Mouse (Mus musculus): ENCODE measurements around the gene Hsd17b6. TPM values are rescaled to one million over a fixed set of nuclear protein-coding genes. Genes with fewer than 3 reads are reported as not detected.
"Not testable (repeated sequence)": the region's sequence is repeated elsewhere in the genome, so short reads cannot be mapped to it uniquely, and the experiment has no call there.

Gene Hsd17b6
- total RNA-seq (2014; rRNA removed) (not detected in 2 replicates), polyA plus RNA-seq (2015; fragmentation: Nextera tagmentation; extraction: Ambion mirVana) (not detected in 2 replicates)

DNA sequence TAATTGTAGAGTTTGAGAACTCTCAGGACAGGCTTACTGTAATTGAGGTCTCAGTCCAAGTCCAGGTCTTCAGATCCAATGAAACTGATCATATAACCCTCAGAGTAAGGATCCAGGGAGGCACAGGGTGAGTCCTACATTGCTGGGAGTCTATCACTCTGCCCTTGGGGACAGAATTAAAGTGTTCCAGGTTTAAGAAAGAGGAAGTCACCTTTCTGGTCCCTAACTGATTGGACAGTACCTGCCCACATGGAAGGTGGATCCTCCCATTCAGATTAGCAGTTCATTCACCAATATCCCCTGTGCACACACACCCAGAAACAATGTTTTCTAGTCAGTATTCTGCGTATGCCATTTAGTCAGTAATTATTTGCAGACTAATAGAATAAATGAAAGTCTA, at the start of gene Hsd17b6:
TSS of gene Hsd17b6 (minus strand) at position 166 of the 400 bp plus-strand sequence.
- H3K9ac ChIP-seq (replicated peaks; ENCODE audit: low read length) = no peak within 1 kb of the TSS
- H3K27ac ChIP-seq = no peak within 1 kb of the TSS
- H3K36me3 ChIP-seq (ENCODE audit: insufficient read depth, low read length) = no peaks in the 10 kb centered on the region
- no peaks in the 10 kb centered on the region for H3K9me3 ChIP-seq (ENCODE audit: low read length)
- H3K4me2 ChIP-seq (ENCODE audit: low read depth, low read length) = no peak within 1 kb of the TSS
- DNase-seq (ENCODE audit: low spot score) = no peak
- TF ChIP-seq CTCF (IDR thresholded peaks at IDR 0.05; ENCODE audit: low read depth) = no peak
- H3K27me3 ChIP-seq (ENCODE audit: insufficient read depth, low read length) = no peaks in the 10 kb centered on the region
- no peak within 1 kb of the TSS for H3K4me3 ChIP-seq (ENCODE audit: low read length)
- H3K4me1 ChIP-seq (ENCODE audit: insufficient read depth, low read length) = no peaks in the 10 kb centered on the region
- WGBS = 93% methylated on average over 1 of the region's 1 CpGs
- ATAC-seq = no peak

DNA sequence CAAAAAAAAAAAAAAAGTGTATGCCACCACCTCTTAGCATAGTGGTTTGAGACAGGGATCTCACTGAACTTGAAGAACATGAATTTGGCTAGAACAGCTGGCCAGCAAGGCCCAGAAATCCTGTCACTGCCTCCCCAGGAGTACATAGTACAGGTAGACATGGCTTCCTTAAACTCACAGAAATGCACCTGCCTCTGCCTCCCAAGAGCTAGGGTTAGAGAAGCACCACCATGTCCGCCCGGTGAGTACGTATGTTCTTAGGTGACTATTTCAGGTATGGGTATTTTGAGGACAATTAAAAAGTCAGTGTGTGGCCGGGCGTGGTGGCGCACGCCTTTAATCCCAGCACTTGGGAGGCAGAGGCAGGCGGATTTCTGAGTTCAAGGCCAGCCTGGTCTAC, 45.6 kb upstream of the Hsd17b6 start:
- no peaks in the 10 kb centered on the region for H3K27me3 ChIP-seq (ENCODE audit: insufficient read depth, low read length)
- H3K27ac ChIP-seq = no peak overlapping the region
- no peak for TF ChIP-seq CTCF (IDR thresholded peaks at IDR 0.05; ENCODE audit: low read depth)
- ATAC-seq (no peak), DNase-seq (ENCODE audit: low spot score) (no peak)
- H3K9me3 ChIP-seq (ENCODE audit: low read length) = no peaks in the 10 kb centered on the region
- no peak overlapping the region for H3K9ac ChIP-seq (replicated peaks; ENCODE audit: low read length)
- no peak overlapping the region for H3K4me2 ChIP-seq (ENCODE audit: low read depth, low read length)
- H3K4me1 ChIP-seq (ENCODE audit: insufficient read depth, low read length) = no peaks in the 10 kb centered on the region
- H3K4me3 ChIP-seq (ENCODE audit: low read length) = no peak overlapping the region
- H3K36me3 ChIP-seq (ENCODE audit: insufficient read depth, low read length) = peaks cover 15% of the 10 kb centered on the region; the same call in 1 of the 2 replicates
- WGBS = 95% methylated on average over 8 of the region's 8 CpGs

DNA sequence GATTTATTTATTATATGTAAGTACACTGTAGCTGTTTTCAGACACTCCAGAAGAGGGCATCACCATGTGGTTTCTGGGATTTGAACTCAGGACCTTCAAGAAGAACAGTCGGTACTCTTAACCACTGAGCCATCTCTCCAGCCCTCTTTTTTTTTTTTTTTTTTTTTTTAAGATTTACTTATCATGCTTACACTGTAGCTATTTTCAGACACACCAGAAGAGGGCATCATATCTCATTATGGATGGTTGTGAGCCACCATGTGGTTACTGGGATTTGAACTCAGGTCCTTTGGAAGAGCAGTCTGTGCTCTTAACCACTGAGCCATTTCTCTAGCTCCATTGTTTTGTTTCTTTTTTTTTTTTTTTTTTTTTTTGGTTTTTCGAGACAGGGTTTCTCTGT, 44.7 kb upstream of the Hsd17b6 start:
- not testable (repeated sequence) for ATAC-seq; H3K4me2 ChIP-seq (ENCODE audit: low read depth, low read length); H3K27ac ChIP-seq; H3K4me3 ChIP-seq (ENCODE audit: low read length); H3K9me3 ChIP-seq (ENCODE audit: low read length); DNase-seq (ENCODE audit: low spot score); H3K4me1 ChIP-seq (ENCODE audit: insufficient read depth, low read length); H3K27me3 ChIP-seq (ENCODE audit: insufficient read depth, low read length); H3K9ac ChIP-seq (replicated peaks; ENCODE audit: low read length)
- WGBS = 95% methylated on average over 1 of the region's 2 CpGs
- H3K36me3 ChIP-seq (ENCODE audit: insufficient read depth, low read length) = peaks cover 19% of the 10 kb centered on the region; the same call in 1 of the 2 replicates

DNA sequence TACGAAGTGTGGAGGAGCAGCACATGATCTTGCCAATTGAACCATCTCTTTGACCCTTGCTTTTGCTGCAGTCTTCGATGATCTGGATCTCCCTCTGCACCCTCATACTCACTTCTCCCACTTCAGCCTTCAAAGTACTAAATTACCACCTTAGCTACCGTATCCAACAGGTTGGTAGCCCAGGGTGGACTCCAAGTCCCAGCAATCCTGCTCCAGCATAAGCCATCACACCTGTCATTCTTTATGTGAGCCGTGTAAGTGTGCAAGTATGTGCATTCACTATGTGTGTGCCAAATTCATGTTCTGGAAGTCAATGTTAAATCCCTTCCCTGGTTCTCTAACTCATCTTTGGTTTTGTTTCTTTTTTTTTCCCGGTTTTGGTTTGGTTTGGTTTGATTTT, 44.2 kb upstream of the Hsd17b6 start:
- 95% methylated on average over 5 of the region's 5 CpGs for WGBS
- H3K36me3 ChIP-seq (ENCODE audit: insufficient read depth, low read length) = peaks cover 23% of the 10 kb centered on the region
- no peak overlapping the region for H3K4me3 ChIP-seq (ENCODE audit: low read length)
- H3K27ac ChIP-seq = no peak overlapping the region
- H3K9ac ChIP-seq (replicated peaks; ENCODE audit: low read length) = no peak overlapping the region
- no peak for DNase-seq (ENCODE audit: low spot score)
- no peak overlapping the region for H3K4me2 ChIP-seq (ENCODE audit: low read depth, low read length)
- H3K4me1 ChIP-seq (ENCODE audit: insufficient read depth, low read length) = no peaks in the 10 kb centered on the region
- H3K27me3 ChIP-seq (ENCODE audit: insufficient read depth, low read length) = no peaks in the 10 kb centered on the region
- no peak for ATAC-seq
- H3K9me3 ChIP-seq (ENCODE audit: low read length) = no peaks in the 10 kb centered on the region
- TF ChIP-seq CTCF (IDR thresholded peaks at IDR 0.05; ENCODE audit: low read depth) = no peak

DNA sequence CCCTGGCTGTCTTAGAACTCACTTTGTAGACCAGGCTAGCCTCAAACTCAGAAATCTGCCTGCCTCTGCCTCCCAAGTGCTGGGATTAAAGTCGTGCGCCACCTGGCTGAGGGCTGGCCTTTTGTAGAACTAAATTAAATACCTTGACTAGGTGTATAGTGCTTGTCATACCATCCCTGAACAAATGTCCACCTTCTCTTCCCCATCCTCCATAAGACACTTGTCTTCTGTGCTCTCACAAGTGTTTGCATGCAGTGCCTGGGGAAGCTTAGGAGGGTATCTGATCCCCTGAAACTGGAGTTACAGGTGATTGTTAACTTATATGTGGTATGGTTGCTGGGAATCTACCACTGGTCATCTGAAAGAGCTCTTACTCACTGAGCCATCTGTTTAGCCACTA, 42.9 kb upstream of the Hsd17b6 start:
- no peaks in the 10 kb centered on the region for H3K4me1 ChIP-seq (ENCODE audit: insufficient read depth, low read length)
- no peak for TF ChIP-seq CTCF (IDR thresholded peaks at IDR 0.05; ENCODE audit: low read depth)
- H3K9me3 ChIP-seq (ENCODE audit: low read length) = no peaks in the 10 kb centered on the region
- no peak overlapping the region for H3K27ac ChIP-seq
- H3K27me3 ChIP-seq (ENCODE audit: insufficient read depth, low read length) = no peaks in the 10 kb centered on the region
- WGBS = 90% methylated on average over 2 of the region's 2 CpGs
- H3K9ac ChIP-seq (replicated peaks; ENCODE audit: low read length) = no peak overlapping the region
- no peak overlapping the region for H3K4me3 ChIP-seq (ENCODE audit: low read length)
- ATAC-seq (no peak), DNase-seq (ENCODE audit: low spot score) (no peak)
- H3K36me3 ChIP-seq (ENCODE audit: insufficient read depth, low read length) = peaks cover 28% of the 10 kb centered on the region
- no peak overlapping the region for H3K4me2 ChIP-seq (ENCODE audit: low read depth, low read length)

DNA sequence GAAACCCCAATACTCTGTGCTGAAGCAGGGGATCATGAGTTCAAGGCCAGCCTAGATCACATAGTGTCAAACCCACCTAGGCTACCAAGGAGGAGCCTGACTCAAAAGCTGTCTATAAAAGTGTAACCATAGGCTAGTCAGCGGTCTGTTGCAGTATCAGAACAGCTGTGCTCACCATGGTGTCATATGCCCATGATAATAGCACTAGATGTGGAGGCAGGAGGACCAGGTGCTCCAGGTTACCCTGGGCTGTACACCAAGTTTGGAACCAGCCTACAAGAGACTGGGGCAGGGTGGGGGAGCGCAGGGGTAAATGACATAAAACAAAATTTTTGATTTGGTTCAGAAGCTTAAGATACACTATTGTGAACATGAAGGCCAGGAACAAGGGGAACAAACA, 42.3 kb upstream of the Hsd17b6 start:
- no peak for TF ChIP-seq CTCF (IDR thresholded peaks at IDR 0.05; ENCODE audit: low read depth)
- WGBS = 97% methylated on average over 2 of the region's 2 CpGs
- no peak for DNase-seq (ENCODE audit: low spot score)
- no peak for ATAC-seq
- Histone ChIP-seq H3K36me3 (ENCODE audit: insufficient read depth, low read length) (peaks cover 32% of the 10 kb centered on the region), H3K9ac (replicated peaks; ENCODE audit: low read length) (no peak overlapping the region), H3K4me3 (ENCODE audit: low read length) (no peak overlapping the region), H3K9me3 (ENCODE audit: low read length) (no peaks in the 10 kb centered on the region), H3K4me1 (ENCODE audit: insufficient read depth, low read length) (no peaks in the 10 kb centered on the region), H3K27ac (no peak overlapping the region), H3K27me3 (ENCODE audit: insufficient read depth, low read length) (no peaks in the 10 kb centered on the region), H3K4me2 (ENCODE audit: low read depth, low read length) (no peak overlapping the region)

DNA sequence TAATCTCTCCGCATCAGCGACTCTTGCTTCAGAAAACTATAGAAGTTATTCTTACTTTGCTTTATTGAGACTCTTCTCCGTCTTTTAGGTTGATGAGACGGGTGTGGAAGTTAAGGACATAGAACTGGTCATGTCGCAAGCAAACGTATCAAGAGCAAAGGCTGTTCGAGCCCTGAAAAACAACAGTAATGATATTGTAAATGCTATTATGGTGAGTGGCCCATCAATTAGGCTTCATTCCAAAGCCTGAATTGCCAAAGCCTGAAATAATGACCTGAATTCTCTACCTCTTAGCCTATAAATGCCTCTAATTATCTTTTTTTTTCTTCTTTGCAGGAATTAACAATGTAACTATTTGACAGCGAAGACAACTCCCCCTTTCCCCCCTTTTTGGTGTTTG, 40.7 kb upstream of the Hsd17b6 start:
- H3K36me3 ChIP-seq (ENCODE audit: insufficient read depth, low read length) = peaks cover 38% of the 10 kb centered on the region
- 92% methylated on average over 8 of the region's 8 CpGs for WGBS
- no peak overlapping the region for H3K27ac ChIP-seq
- no peaks in the 10 kb centered on the region for H3K4me1 ChIP-seq (ENCODE audit: insufficient read depth, low read length)
- no peak for TF ChIP-seq CTCF (IDR thresholded peaks at IDR 0.05; ENCODE audit: low read depth)
- DNase-seq (ENCODE audit: low spot score) = no peak
- H3K4me2 ChIP-seq (ENCODE audit: low read depth, low read length) = no peak overlapping the region
- ATAC-seq = no peak
- no peak overlapping the region for H3K4me3 ChIP-seq (ENCODE audit: low read length)
- no peaks in the 10 kb centered on the region for H3K27me3 ChIP-seq (ENCODE audit: insufficient read depth, low read length)
- H3K9me3 ChIP-seq (ENCODE audit: low read length) = no peaks in the 10 kb centered on the region
- no peak overlapping the region for H3K9ac ChIP-seq (replicated peaks; ENCODE audit: low read length)
